Mouse (Mus musculus): Measurements from ENCODE around the gene Senp2. TPM values are rescaled to one million over a fixed set of nuclear protein-coding genes. Genes with fewer than 3 reads are reported as not detected.
A peak's percentile ranks its signal among the peaks of the same experiment; 100 is the strongest.

The Senp2 gene
- total RNA-seq, 2 experiments from 2014 or later: 18.0 to 19.7 TPM

DNA sequence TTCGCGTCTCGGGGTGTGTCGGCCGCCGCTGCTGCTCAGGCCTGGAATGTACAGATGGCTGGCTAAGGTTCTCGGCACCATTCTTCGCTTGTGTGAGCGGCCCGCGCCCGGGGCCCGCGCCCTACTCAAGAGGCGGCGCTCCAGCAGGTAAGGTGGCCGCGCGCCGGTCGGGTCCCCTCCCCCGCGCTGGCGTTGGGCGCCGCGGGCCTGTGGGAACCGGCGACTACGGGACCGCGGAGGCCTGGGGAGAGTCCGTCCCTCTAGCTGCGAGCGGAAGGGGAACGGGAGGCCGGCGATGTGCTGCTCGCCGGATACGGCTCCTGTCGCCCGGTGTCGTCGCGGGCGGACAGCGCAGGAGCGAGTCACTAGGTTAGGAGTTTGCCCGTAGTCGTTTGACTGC is 312 bp downstream of the Senp2 start:
- intact Hi-C loops (cut with DNase I): loop anchor here (5.0 kb wide), 1 partner anchor 62 kb away; the partner anchor contains the start of gene Tmem41a

DNA sequence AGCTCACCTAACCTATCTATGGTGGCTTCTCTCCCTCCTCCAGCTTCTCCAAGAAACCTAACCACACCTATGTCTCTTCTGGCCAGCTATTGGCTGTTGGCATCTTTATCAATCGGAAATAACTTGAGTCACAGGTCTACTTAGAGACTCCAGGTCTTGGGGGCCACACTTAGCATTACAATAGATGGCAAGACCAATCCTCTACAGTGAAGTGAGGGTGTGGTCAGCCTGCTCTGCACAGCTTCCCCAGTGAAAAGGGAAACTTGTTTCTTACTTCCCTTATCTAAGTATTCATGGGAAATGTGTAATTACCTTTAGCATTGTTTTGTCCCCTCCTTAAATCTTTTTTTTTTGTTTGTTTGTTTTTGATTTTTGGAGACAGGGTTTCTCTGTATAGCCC is 6.3 kb downstream of the Senp2 start:
- intact Hi-C loops (cut with DNase I): loop anchor here (5.0 to 10.0 kb wide), 2 partner anchors 178 to 249 kb away; partner anchors contain the start of gene Tra2b
- no peak for DNase-seq

More for the DNA sequence above, 312 bp downstream of the Senp2 start:
- peak in 1 of 2 experiments; percentile 47 for DNase-seq

DNA sequence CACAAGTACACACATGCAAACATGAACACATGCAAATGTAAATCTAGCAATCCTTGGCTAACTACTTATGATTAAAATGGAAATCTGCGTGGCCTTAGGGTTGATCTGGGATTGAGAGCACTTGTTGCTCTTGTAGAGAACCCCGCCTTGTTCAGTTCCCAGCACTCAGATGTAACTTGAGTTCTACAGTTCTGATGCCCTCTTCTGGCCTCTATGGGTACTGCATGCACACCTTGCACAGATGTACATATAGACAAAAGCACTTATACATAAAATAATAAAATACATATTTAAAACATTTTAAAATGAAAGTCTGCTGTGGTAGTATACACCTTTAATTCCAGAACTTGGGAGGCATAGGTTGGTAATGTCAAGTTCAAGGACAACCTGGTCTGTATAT is 12.8 kb downstream of the Senp2 start:
- DNase-seq: peak in 1 of 2 experiments; percentile 20
- intact Hi-C loops (cut with DNase I): no loop called here

DNA sequence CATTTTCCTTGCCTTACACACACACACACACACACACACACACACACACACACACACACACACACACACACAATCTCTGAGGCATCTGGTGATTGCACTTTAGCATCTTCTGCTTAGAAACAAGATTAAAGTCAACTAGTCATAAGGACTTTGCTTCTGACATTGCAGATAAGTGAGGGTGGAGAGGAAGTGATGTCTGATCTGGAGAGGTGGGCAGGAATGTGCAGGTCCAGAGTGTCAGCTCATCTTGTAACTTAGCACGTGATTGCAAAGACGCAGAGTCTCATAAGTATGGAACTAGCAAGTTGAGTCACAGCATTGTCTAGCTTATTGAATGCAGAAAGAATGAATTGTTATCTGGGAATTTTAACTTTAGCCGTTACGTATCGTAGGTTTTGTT is 18.2 kb downstream of the Senp2 start:
- intact Hi-C loops (cut with DNase I): no loop called here
- DNase-seq: no peak

DNA sequence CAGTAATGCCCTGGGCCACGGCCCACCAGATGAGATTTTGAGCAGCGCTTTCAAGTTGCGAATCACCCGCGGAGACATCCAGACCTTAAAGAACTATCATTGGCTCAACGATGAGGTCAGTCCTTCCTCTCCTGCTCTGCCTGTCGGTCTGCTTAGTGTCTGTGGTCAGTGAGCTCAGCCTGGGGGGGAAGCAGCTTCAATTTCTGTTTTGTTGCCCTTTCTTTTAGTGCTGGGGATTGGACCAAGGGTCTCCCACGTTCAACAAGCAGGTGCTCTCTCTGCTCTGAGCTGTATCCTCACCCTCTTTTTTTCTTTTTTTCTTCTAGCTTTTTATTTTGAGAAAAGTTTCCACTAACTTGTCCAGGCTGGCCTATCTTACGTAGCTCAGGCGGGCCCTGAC is 29.3 kb downstream of the Senp2 start:
- DNase-seq: no peak
- intact Hi-C loops (cut with DNase I): no loop called here

DNA sequence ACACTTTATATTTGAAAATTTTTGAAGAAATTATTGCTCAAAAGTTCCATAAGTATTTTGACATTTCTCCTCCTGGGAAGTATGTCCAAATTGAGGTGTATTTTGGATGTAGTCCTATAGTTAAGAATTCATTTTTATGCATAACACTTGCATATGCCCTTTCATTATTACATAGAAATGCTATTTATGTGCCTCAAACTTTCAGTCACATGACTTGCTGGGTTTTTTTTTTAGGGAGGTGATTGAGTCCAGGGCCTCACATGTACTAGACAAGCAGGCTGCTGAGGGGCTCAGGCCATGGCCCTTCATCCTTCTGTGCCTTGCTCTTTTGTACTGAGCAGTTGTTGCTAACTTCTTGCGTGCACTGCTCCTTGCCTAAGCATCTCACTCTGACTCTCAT is 30.7 kb downstream of the Senp2 start:
- no peak for DNase-seq
- intact Hi-C loops (cut with DNase I): no loop called here

DNA sequence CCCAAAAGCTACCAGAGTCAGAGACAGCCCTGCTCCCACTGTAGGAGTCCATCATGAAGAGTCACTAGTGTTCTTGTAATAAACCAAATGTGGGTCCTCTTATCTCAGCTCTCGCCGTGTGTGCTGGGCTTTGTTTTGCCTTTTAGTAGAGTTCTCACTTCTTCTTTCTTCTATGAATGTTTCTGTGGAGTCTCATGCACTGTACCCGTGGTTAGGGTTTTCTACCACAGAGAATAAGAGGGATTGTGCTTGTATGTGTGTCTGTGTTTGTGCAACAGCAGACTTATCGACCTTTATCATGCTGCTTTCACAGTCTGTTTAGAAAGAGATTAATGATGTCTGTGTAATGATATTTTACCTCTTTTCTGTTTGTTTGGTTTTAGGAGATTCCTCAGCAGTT is 34.5 kb downstream of the Senp2 start:
- intact Hi-C loops (cut with DNase I): no loop called here
- DNase-seq: no peak

DNA sequence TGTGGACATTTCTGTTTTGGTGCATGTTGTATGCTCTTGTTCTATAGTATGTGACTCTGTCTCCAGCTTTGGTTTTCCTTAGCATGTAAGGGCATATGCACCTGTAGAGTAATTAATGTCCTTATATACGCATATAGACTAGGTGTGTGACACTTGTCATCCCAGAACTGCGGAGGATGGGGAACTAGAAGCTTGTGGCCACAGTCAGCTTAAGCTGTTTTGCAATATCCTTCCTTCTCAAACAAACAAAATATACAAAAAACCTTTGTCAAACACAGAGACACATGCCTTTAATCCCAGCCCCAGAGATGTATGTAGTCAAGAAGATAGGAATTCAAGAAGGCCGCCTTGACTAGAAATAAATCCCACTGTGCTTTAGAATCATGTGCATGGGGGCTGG is 36.6 kb downstream of the Senp2 start:
- no peak for DNase-seq
- intact Hi-C loops (cut with DNase I): no loop called here

DNA sequence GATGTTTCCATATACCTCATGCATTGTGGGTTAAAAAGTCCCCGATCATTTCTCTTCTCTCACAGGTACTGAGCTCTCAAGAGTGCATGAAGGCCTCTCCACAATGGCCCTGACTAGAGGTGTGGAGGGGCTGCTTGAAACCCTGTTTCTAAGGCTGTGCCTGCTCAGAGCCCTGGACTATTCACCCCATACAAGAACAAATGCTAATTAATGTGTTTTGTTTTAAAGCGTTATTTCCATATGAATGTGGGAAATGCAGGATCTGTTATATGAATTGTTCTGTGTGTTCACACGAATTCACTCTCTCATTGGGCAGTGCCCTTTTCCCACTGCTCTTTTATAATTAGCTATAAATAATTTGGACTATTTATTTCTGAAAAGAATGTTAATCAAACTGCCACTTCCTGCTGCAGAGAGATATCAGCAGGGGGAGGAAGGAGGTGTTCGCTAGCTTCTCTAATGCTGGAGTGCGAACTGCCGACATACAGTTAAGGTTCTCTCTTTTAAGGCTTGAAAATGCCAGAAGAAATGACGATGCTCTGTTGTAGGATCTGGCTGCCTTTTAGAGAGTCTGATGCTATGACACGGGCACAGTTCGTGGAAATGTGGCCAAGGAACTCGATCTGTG is 37.6 kb downstream of the Senp2 start:
- intact Hi-C loops (cut with DNase I): no loop called here
- DNase-seq: no peak

DNA sequence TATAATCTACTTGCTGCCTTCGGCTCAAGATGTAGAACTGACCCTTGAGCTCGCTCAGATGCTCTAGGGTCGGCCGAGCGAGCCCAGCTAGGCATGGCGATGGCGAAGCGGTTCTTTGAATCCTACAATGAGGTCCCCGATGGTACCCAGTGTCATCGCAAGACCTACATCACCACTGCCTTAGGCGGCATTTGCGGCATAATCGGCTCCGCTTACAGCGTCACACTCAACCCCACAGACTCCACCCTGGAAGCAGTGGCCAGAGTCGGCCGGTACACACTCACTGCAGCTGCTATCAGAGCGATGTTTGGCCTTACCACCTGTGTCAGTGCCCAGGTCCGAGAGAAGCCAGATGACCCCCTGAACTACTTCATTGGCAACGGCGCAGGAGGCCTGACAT is 44.1 kb downstream of the Senp2 start:
- intact Hi-C loops (cut with DNase I): no loop called here

DNA sequence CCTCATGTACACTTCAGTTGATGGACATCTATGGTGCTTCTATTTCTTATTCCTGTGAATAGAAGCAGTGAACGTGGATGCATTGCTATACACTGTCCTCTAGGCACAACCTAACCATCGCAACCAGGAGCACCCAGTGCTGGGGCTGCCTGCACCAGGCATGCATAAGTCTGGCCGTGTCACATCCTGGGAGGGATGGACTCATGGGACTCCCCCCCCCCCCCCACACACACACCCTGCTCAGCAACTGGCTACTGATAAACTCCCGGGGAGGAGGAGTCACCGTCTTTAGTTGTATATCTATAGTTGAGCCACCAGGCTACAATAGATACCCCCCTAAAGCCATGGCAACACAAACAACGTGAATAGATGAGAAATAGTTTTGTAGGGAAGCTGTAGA is 48.2 kb downstream of the Senp2 start:
- intact Hi-C loops (cut with DNase I): no loop called here
- DNase-seq: no peak

More for the DNA sequence above, 44.1 kb downstream of the Senp2 start:
- no peak for DNase-seq

DNA sequence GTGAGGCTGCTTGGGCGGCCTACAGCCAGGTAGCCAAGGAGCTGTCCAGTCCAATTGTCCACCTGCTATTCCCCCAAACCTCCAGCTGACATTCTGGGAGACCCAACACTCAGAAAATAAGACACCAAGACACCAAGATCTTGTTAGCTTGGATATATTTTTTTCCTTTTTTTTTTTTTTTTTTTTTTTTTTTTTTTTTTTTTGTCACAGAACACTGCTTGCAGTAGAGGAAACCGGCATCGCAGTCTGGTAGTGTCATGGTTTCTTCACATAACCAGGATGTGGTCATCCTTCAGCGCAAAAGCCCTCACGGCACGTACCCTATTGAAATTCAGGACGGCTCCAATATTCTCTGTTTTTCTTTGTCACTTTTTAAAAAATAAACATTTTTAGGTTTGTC is 49.6 kb downstream of the Senp2 start:
- intact Hi-C loops (cut with DNase I): no loop called here
- no peak for DNase-seq

DNA sequence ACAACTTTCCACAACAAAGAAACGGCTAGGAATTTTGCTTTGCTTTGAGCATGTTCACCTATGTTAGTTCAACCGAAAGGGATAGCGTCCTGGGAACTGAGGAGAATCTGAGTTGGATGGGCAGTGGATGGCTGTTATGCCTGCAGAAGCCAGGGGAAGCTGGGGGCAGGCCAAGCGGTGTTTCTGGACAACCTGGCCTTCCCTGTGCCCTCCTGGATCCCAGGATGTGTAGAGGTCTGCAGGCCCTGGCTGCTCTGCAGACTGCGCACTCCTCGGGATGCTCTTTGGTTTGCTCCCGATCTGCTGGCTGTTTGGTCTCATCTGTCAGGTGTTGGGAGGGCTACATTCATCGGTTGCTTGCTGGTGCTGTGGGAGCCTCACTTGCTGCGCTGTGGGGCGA is 51.1 kb downstream of the Senp2 start:
- no peak for DNase-seq
- intact Hi-C loops (cut with DNase I): no loop called here

DNA sequence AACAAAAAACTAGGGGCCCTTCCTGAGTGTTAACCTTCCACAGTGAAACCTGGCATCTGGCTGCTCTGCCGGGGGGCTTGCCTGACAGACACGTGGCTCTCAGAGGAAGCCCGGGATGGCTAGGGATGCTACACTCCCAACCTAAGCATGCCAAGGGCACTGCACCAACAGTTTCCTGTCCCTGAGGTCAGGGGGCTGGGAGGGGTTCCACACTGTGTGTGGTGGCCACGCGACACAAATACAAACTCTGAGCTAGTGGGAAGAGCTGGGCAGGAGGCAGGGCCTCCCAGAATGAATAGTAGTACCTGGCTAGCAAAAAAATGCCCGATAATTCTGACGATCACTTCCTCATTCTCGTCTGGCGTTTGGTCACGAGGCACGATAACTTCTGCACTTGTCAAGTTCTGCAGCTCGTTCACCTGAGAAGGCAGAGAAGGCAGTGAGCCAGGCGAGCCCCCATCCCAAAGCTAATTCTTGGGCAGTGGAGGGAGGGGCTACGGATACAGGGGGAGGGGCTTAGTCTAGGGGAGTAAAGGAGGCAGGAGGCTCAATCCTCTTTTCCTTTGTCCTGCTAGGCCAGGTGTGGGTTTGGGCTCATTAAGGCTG is 52.4 kb downstream of the Senp2 start:
- intact Hi-C loops (cut with DNase I): no loop called here
- DNase-seq: no peak

DNA sequence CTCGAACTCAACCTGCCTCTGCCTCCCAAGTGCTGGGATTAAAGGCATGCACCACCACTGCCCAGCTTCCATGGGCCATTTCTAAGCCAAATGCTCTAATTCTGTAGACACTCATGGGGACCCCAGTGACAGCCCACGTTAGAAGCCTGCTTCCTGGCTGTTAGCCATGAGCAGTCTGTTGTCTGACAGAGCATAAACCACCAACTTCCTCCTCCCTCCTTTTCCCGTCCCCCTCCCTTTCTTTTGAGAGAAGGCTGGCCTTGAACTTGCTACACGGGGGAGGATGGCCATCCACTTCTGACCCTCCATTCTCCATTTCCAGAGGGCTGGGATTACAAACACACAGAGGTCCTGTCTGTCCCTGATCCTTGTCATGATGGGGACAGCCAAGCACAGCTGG is 53.0 kb downstream of the Senp2 start:
- DNase-seq: no peak
- intact Hi-C loops (cut with DNase I): no loop called here

DNA sequence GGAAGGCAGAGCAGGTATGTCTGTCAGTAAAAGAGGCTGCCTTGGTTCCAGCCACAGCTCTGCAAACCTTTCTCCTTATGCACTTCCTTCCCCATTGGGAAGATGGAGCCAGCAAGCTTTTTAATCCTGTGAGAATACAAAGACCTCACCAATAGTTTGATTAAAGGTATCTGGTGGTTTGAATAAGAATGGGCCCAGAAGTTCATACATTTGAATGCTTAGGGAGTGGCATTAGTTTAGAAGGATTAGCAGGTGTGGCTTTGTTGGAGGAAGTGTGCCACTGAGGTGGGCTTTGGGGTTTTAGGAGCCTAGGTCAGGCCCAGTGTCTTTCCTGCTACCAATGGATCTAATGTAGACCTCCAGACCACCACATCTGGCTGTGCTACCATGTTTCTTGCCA is 56.3 kb downstream of the Senp2 start:
- no peak for DNase-seq
- intact Hi-C loops (cut with DNase I): no loop called here

DNA sequence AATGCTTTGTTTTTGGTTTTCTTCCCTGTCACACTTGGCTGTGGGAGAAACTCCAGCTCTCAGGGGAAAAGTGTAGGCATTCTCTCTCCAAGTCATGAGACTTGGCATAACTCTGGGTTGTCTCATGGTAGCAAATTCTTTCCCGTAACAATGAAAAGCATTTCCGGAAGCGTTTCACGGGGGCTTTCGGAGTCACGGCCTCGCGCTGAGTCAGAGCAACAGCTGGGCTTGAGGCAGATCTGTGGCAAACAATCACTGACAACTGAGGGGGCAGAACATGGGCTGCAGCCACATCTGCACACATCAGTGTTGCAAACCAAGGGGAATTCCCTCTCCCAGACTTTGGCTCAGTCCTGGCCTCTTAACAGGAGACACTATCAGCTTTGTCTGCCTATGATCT is 58.1 kb downstream of the Senp2 start:
- intact Hi-C loops (cut with DNase I): no loop called here
- DNase-seq: peak; percentile 17 to 49

DNA sequence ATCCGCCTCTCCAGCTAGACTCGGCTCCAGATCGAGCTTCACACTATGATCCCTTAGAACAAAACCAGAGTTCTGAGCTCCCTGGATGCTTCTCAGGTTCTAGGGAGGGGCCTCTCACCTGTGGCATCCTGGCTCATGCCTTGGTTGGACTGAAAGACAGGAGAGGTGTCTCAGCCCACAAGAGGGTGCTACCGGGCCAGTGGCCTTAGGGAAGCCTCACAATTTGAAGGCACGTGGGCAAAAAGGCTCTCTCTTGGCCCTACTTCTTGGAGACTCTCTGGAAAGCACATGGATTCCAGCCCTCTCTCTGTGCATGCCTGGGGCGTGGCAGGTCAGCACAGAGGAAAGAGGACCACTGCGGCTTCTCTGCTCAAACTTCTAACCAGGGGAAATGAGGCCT is 62.1 kb downstream of the Senp2 start:
- intact Hi-C loops (cut with DNase I): no loop called here
- DNase-seq: no peak

DNA sequence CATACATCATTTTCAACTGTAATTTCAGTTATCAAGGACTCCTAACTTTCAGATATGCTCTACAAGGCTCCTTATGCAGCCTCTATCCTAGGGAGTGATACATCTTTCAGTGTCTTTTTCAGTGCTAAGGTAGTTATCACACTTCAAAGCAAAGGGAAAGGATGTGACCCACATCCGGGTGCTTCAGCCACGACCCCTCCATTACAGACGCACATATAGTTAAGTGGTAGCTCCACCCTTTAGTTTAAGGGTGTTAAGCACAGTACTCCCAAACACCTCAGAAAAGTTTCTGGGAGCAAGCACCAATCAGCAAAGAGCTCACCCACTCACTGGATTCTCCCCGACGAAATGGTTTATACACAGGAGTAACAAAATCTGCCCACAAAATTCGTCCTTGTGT is 65.8 kb downstream of the Senp2 start:
- no peak for DNase-seq
- intact Hi-C loops (cut with DNase I): no loop called here

DNA sequence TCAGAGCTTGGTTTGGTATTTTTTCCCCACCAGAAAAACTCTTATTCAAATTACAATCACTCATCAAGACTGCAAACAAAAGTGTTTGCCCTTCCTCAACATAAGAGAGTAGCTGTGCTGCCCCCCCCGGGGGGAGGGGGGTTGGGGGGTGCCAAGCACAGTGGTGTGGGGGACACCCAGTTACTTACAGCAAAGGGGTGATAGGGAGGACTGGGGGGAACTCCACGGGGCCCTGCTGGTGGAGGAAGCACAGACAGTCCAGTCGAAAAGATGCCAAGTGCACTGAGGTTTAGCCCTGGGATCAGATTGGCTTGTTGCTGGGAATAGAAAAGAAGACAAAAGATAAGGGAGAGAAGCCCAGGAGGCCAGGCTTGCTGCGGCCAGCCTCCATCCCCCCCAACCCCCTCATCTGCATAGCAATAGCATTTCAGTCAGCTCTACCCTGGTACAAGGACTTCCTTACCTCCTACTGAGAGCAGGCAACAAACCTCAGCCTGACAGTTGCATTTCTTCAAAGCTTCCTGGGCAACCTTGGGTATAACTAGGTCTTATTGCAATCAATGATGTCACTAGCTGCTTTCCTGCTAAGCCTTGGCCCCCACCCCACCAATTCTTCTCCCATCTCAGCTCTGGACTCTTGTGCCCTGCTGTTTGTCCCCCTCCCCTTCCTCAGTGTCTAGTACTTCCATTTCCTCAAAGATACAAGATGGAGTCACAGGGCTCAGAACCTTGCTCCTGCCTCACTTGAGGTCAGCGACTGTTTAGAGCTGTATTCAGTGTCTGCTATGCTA is 66.7 kb downstream of the Senp2 start:
- intact Hi-C loops (cut with DNase I): no loop called here
- no peak for DNase-seq

DNA sequence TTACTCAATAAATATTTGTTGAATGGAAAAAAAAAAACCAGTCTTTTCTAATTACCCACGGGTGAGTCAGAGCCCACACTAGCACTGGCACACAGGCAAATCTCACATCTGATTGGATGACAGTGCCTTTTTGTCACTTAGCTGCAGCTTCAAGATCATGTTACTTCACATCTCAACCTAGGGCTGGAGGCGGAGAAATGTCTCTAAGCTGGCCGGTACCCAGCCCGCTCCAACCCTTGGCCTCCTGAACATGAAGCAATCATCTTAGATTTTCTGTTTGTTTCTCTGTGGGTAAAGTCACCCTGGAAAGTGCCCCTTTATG is 67.3 kb downstream of the Senp2 start:
- DNase-seq: no peak
- intact Hi-C loops (cut with DNase I): no loop called here

DNA sequence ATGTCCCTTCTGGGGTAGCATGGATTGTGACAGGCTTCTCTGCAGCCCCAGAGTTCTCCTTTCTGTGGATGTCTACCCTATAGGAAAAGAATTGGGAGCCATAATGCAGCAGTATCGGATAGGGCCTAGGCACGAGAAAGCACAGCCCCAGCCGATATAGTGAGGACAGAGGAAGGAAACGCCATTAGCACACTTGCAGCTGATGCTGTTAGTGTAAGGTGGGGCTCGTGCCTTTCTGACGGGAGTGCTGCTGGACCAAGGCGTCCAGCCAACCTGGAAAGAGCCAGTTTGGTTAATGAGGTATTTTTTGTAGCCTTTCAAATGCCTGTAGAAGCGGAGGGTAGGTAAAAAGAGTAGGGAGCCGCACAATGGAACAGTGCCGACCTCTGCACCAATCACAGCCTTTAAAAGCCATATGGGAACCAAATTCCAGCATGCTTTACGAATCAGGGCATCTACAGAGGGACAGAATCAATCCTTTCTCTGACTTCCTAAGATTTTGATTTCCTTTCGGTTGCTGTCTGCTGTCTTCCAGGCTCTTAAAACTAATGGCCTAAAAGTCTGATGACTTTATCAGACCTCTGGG is 70.9 kb downstream of the Senp2 start:
- DNase-seq: no peak
- intact Hi-C loops (cut with DNase I): no loop called here

Data from heart, postnatal 14 days (tissue).